Mouse (Mus musculus): Measurements from ENCODE around the gene Rps16. TPM values are rescaled to one million over a fixed set of nuclear protein-coding genes. Genes with fewer than 3 reads are reported as not detected.

Rps16 gene
- total and polyA plus RNA-seq, 2 experiments: 110 to 577 TPM

GRCm38 (mm10) chr7:28376011-28376771, 25.7 kb downstream of the Rps16 start:
- TF ChIP-seq CTCF (IDR thresholded peaks at IDR 0.05; ENCODE audit: low read depth, low read length) (peak; percentile 10; the same call in 1 of the 2 replicates), POLR2A (IDR thresholded peaks at IDR 0.05; ENCODE audit: extremely low read depth, insufficient read depth, low read length) (peak; percentile 84)
- H3K9ac ChIP-seq (ENCODE audit: low read depth, low read length): peak overlapping the region; percentile 67
- H3K4me3 ChIP-seq (ENCODE audit: insufficient read depth, low read depth, low read length): peak overlapping the region; percentile 24
- H3K36me3 ChIP-seq (ENCODE audit: control insufficient read depth, insufficient read depth, low read length): peaks cover 8% of the 10 kb centered on the region
- DNase-seq (ENCODE audit: extremely low read depth, low read depth, low spot score): peak; percentile 98
- peak overlapping the region; percentile 97 for H3K27ac ChIP-seq (replicated peaks; ENCODE audit: insufficient read depth, low read depth, low read length)
- WGBS: 1% methylated on average over 30 of the region's 30 CpGs
- peaks cover 20% of the 10 kb centered on the region for H3K79me2 ChIP-seq (ENCODE audit: control insufficient read depth, insufficient read depth, low read length)
- no peaks in the 10 kb centered on the region for H3K27me3 ChIP-seq (ENCODE audit: control insufficient read depth, insufficient read depth, low read length)
- peaks cover 10% of the 10 kb centered on the region; the same call in 1 of the 2 replicates for H3K4me1 ChIP-seq (ENCODE audit: control insufficient read depth, insufficient read depth, low read length)

GRCm38 (mm10) chr7:28377190-28378065, 27.0 kb downstream of the Rps16 start:
- peak; percentile 57 for DNase-seq (ENCODE audit: extremely low read depth, low read depth, low spot score)
- H3K79me2 ChIP-seq (ENCODE audit: control insufficient read depth, insufficient read depth, low read length): peaks cover 20% of the 10 kb centered on the region
- peaks cover 8% of the 10 kb centered on the region for H3K36me3 ChIP-seq (ENCODE audit: control insufficient read depth, insufficient read depth, low read length)
- peak overlapping the region; percentile 96 for H3K4me3 ChIP-seq (ENCODE audit: insufficient read depth, low read depth, low read length)
- peak overlapping the region; percentile 97 for H3K27ac ChIP-seq (replicated peaks; ENCODE audit: insufficient read depth, low read depth, low read length)
- 3% methylated on average over 18 of the region's 18 CpGs for WGBS
- H3K4me1 ChIP-seq (ENCODE audit: control insufficient read depth, insufficient read depth, low read length): peaks cover 13% of the 10 kb centered on the region; the same call in 1 of the 2 replicates
- no peak for TF ChIP-seq CTCF (IDR thresholded peaks at IDR 0.05; ENCODE audit: low read depth, low read length)
- TF ChIP-seq POLR2A (IDR thresholded peaks at IDR 0.05; ENCODE audit: extremely low read depth, insufficient read depth, low read length): 0 out of 2 replicates have a peak, but pooled peaks have one; percentile 4
- peak overlapping the region; percentile 99 for H3K9ac ChIP-seq (ENCODE audit: low read depth, low read length)
- no peaks in the 10 kb centered on the region for H3K27me3 ChIP-seq (ENCODE audit: control insufficient read depth, insufficient read depth, low read length)

- H3K9ac ChIP-seq (ENCODE audit: low read depth, low read length): peak overlapping the region; percentile 99
- peak overlapping the region; percentile 96 for H3K4me3 ChIP-seq (ENCODE audit: insufficient read depth, low read depth, low read length)
- no peaks in the 10 kb centered on the region for H3K27me3 ChIP-seq (ENCODE audit: control insufficient read depth, insufficient read depth, low read length)
- DNase-seq (ENCODE audit: extremely low read depth, low read depth, low spot score): peak; percentile 74
- peaks cover 20% of the 10 kb centered on the region for H3K79me2 ChIP-seq (ENCODE audit: control insufficient read depth, insufficient read depth, low read length)
- peak overlapping the region; percentile 97 for H3K27ac ChIP-seq (replicated peaks; ENCODE audit: insufficient read depth, low read depth, low read length)
- WGBS: under 1% methylated on average over 32 of the region's 32 CpGs
- peaks cover 8% of the 10 kb centered on the region for H3K36me3 ChIP-seq (ENCODE audit: control insufficient read depth, insufficient read depth, low read length)
- TF ChIP-seq POLR2A (IDR thresholded peaks at IDR 0.05; ENCODE audit: extremely low read depth, insufficient read depth, low read length): peak; percentile 53; the same call in 1 of the 2 replicates
- no peak; the same call in 1 of the 2 replicates for TF ChIP-seq CTCF (IDR thresholded peaks at IDR 0.05; ENCODE audit: low read depth, low read length)
- peaks cover 18% of the 10 kb centered on the region; the same call in 1 of the 2 replicates for H3K4me1 ChIP-seq (ENCODE audit: control insufficient read depth, insufficient read depth, low read length)
These were observed 27.7 kb downstream of the Rps16 start for GRCm38 (mm10) chr7:28378066-28378690.

GRCm38 (mm10) chr7:28378769-28379651, 28.6 kb downstream of the Rps16 start:
- TF ChIP-seq POLR2A (IDR thresholded peaks at IDR 0.05; ENCODE audit: extremely low read depth, insufficient read depth, low read length) (peak; percentile 100), CTCF (IDR thresholded peaks at IDR 0.05; ENCODE audit: low read depth, low read length) (no peak; the same call in 1 of the 2 replicates)

More at GRCm38 (mm10) chr7:28378769-28379651, 28.6 kb downstream of the Rps16 start:
- Histone ChIP-seq H3K27ac (replicated peaks; ENCODE audit: insufficient read depth, low read depth, low read length) (peak overlapping the region; percentile 97), H3K27me3 (ENCODE audit: control insufficient read depth, insufficient read depth, low read length) (no peaks in the 10 kb centered on the region), H3K9ac (ENCODE audit: low read depth, low read length) (peak overlapping the region; percentile 99), H3K36me3 (ENCODE audit: control insufficient read depth, insufficient read depth, low read length) (peaks cover 8% of the 10 kb centered on the region), H3K4me1 (ENCODE audit: control insufficient read depth, insufficient read depth, low read length) (peaks cover 25% of the 10 kb centered on the region; the same call in 1 of the 2 replicates), H3K79me2 (ENCODE audit: control insufficient read depth, insufficient read depth, low read length) (peaks cover 20% of the 10 kb centered on the region), H3K4me3 (ENCODE audit: insufficient read depth, low read depth, low read length) (peak overlapping the region; percentile 96)
- DNase-seq (ENCODE audit: extremely low read depth, low read depth, low spot score): peak; percentile 93
- WGBS: under 1% methylated on average over 53 of the region's 53 CpGs

Measured in liver, adult 2 months (tissue).